Mouse (Mus musculus) CH12.LX (cell line): ENCODE measurements at regions not wholly inside any gene's neighbourhood (a gene's known extent, or its start where the extent isn't known, plus 50 kb on each side); places are given as distances from the start of the nearest gene placed in this dataset.
A peak's percentile ranks its signal among the peaks of the same experiment; 100 is the strongest.

ENCODE experiments used
- DNase-seq: peaks from one replicate; pipeline ENCODE4 v3.0.0-alpha.2; 2013; ENCODE audit errors: extremely low read depth
- H3K27ac ChIP-seq: 2 replicates; pipeline ENCODE4 v1.5.1; 2012; ENCODE audit warnings: low read depth, mild to moderate bottlenecking, control low read depth, moderate library complexity; ENCODE audit not compliant: insufficient read depth
- H3K27me3 ChIP-seq: replicated peaks from 2 replicates; pipeline ENCODE3; 2012; ENCODE audit warnings: inconsistent platforms
- H3K36me3 ChIP-seq, 2 experiments: replicated peaks in 1 of 2; 2 replicates each; pipeline versions ENCODE3 to v1.6.1; 2012; ENCODE audit warnings: inconsistent platforms in 1 of 2, low read length in 1 of 2, mild to moderate bottlenecking in 1 of 2, mixed read lengths in 1 of 2, moderate library complexity in 1 of 2; ENCODE audit not compliant: control insufficient read depth in 1 of 2, insufficient read depth in 1 of 2
- H3K4me1 ChIP-seq, 2 experiments: 2 replicates each; pipeline ENCODE4 v1.6.1; 2012; ENCODE audit warnings: inconsistent platforms in 1 of 2, moderate library complexity in 1 of 2; ENCODE audit not compliant: insufficient read depth in 2 of 2, control insufficient read depth in 1 of 2
- H3K4me2 ChIP-seq: 2 replicates; pipeline ENCODE4 v1.6.1; 2012; ENCODE audit warnings: low read depth, mild to moderate bottlenecking, control low read depth; ENCODE audit not compliant: poor library complexity, insufficient read depth, severe bottlenecking
- H3K4me3 ChIP-seq, 3 experiments: fragments of 150-350 bp in 1 of 3; sonication (generic) in 1 of 3; replicated peaks in 1 of 3; 2 replicates each; pipeline versions ENCODE3 to v1.5.1; 2011 to 2012; ENCODE audit warnings: low read depth in 2 of 3, low read length in 2 of 3, mild to moderate bottlenecking in 2 of 3, moderate library complexity in 2 of 3, control low read depth in 1 of 3, improper control_type of control experiment in 1 of 3, inconsistent platforms in 1 of 3, mixed read lengths in 1 of 3; ENCODE audit not compliant: poor library complexity in 1 of 3
- H3K79me2 ChIP-seq: replicated peaks from 2 replicates; pipeline ENCODE4 v1.6.1; 2012; ENCODE audit warnings: mild to moderate bottlenecking, moderate library complexity; ENCODE audit not compliant: control insufficient read depth, poor library complexity, insufficient read depth, severe bottlenecking; ENCODE audit errors: extremely low read depth
- H3K9ac ChIP-seq: 2 replicates; pipeline ENCODE4 v1.6.1; 2012; ENCODE audit warnings: low read depth, mild to moderate bottlenecking, control low read depth, moderate library complexity; ENCODE audit not compliant: insufficient read depth
- H3K9me3 ChIP-seq: replicated peaks from 2 replicates; pipeline ENCODE3; 2012; ENCODE audit warnings: low read length, inconsistent platforms, mixed read lengths
- EP300 ChIP-seq: IDR thresholded peaks from 2 replicates; pipeline ENCODE4 v1.6.1; 2011; ENCODE audit warnings: low read length, improper control_type of control experiment
- ETS1 ChIP-seq: conservative IDR thresholded peaks from 2 replicates; pipeline ENCODE4 v1.6.1; 2012; ENCODE audit warnings: low read depth, mild to moderate bottlenecking, inconsistent platforms, low read length, improper control_type of control experiment, moderate library complexity
- GABPA ChIP-seq: IDR thresholded peaks from 2 replicates; pipeline ENCODE4 v1.6.1; 2012; ENCODE audit warnings: low read depth, low read length, improper control_type of control experiment, inconsistent platforms; ENCODE audit not compliant: insufficient replicate concordance
- IRF4 ChIP-seq: IDR thresholded peaks from 2 replicates; pipeline ENCODE4 v1.6.1; 2014; ENCODE audit warnings: low read depth, mild to moderate bottlenecking, inconsistent platforms, low read length, improper control_type of control experiment
- JUN ChIP-seq: IDR thresholded peaks from 2 replicates; pipeline ENCODE4 v1.6.1; 2011; ENCODE audit warnings: low read depth, mild to moderate bottlenecking, low read length, improper control_type of control experiment, moderate library complexity; ENCODE audit not compliant: insufficient read depth
- JUND ChIP-seq: conservative IDR thresholded peaks from 2 replicates; pipeline ENCODE4 v1.6.1; 2011; ENCODE audit warnings: low read depth, low read length, improper control_type of control experiment
- MXI1 ChIP-seq: IDR thresholded peaks from 2 replicates; pipeline ENCODE4 v1.6.1; 2011; ENCODE audit warnings: mild to moderate bottlenecking, low read depth, low read length, improper control_type of control experiment
- NELFE ChIP-seq: IDR thresholded peaks from 2 replicates; pipeline ENCODE4 v1.6.1; 2011; ENCODE audit warnings: low read depth, low read length, improper control_type of control experiment
- POLR2AphosphoS2 ChIP-seq: IDR thresholded peaks from 2 replicates; pipeline ENCODE4 v1.6.1; 2011; ENCODE audit warnings: low read depth, low read length, improper control_type of control experiment
- TBP ChIP-seq: conservative IDR thresholded peaks from 2 replicates; pipeline ENCODE4 v1.6.1; 2011; ENCODE audit warnings: low read depth, low read length, improper control_type of control experiment
- UBTF ChIP-seq: IDR thresholded peaks from 2 replicates; pipeline ENCODE4 v1.6.1; 2012; ENCODE audit warnings: low read depth, mild to moderate bottlenecking, inconsistent platforms, low read length, improper control_type of control experiment, moderate library complexity
- USF1 ChIP-seq: IDR thresholded peaks from 2 replicates; pipeline ENCODE4 v1.6.1; 2014; ENCODE audit warnings: low read depth, mild to moderate bottlenecking, inconsistent platforms, low read length, improper control_type of control experiment
- USF2 ChIP-seq: conservative IDR thresholded peaks from 2 replicates; pipeline ENCODE4 v1.6.1; 2011; ENCODE audit warnings: low read depth, low read length, improper control_type of control experiment
- ZC3H11A ChIP-seq: IDR thresholded peaks from 2 replicates; pipeline ENCODE4 v1.6.1; 2012; ENCODE audit warnings: low read depth, mild to moderate bottlenecking, inconsistent platforms, low read length, improper control_type of control experiment
- ZNF384 ChIP-seq: IDR thresholded peaks from 2 replicates; pipeline ENCODE4 v1.6.1; 2012; ENCODE audit warnings: low read depth, low read length, improper control_type of control experiment, inconsistent platforms
- dilution Hi-C: fragments of 300-500 bp; cut with MboI; formaldehyde crosslinking; loops from 2 replicates; pipeline ENCODE4 v1.14.3; 2020; ENCODE audit warnings: low sequenced_read_pairs; ENCODE audit not compliant: extremely low pct_unique_long_range_greater_than_20kb, extremely low pct_ligation_motif_present
- in situ Hi-C: fragments of 300-500 bp; cut with MboI; formaldehyde crosslinking; loops from 3 replicates; pipeline ENCODE4 v1.14.3; 2019; ENCODE audit warnings: low sequenced_read_pairs, low pct_ligation_motif_present, low pct_unique_long_range_greater_than_20kb, mixed read lengths

DNA sequence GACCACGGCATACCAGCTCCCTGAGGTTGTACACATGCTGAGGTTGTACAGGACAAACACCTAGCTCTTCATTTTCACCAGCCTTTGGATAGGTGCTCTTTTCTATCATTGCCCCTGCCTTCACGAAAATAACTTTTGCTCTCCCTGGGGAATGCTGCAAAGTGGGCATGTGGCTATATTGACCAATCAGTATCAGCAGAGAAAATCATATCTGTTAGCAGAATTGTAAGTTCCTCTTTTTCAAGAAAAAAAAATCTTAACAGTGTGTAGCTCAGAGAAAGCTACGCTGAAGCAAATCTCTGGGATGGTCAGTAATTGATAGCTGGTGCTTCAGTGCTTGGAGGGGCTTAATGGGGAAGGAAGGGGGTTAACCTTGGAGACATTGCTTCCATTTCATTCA, 319.6 kb upstream of the 5930422O12Rik start:
- peaks cover 4 to 18% of the 10 kb centered on the region in 2 experiments; a peak in 3 of 4 replicates for H3K4me1 ChIP-seq
- no peaks in the 10 kb centered on the region for H3K27me3 ChIP-seq
- H3K4me2 ChIP-seq = no peak overlapping the region; the same call in 1 of the 2 replicates
- no peak overlapping the region for H3K4me3 ChIP-seq
- H3K36me3 ChIP-seq = no peaks in the 10 kb centered on the region
- DNase-seq = peak; percentile 71
- H3K9ac ChIP-seq = no peak overlapping the region
- dilution Hi-C loops = no loop called here
- in situ Hi-C loops = no loop called here
- H3K9me3 ChIP-seq = no peaks in the 10 kb centered on the region
- no peak for TF ChIP-seq TBP
- TF ChIP-seq USF2 = peak; percentile 48
- TF ChIP-seq EP300 = no peak
- peak; percentile 74 for TF ChIP-seq ZNF384
- TF ChIP-seq ETS1 = no peak
- peak; percentile 48 for TF ChIP-seq USF1
- TF ChIP-seq UBTF = no peak
- H3K27ac ChIP-seq = no peak overlapping the region
- no peaks in the 10 kb centered on the region for H3K79me2 ChIP-seq

DNA sequence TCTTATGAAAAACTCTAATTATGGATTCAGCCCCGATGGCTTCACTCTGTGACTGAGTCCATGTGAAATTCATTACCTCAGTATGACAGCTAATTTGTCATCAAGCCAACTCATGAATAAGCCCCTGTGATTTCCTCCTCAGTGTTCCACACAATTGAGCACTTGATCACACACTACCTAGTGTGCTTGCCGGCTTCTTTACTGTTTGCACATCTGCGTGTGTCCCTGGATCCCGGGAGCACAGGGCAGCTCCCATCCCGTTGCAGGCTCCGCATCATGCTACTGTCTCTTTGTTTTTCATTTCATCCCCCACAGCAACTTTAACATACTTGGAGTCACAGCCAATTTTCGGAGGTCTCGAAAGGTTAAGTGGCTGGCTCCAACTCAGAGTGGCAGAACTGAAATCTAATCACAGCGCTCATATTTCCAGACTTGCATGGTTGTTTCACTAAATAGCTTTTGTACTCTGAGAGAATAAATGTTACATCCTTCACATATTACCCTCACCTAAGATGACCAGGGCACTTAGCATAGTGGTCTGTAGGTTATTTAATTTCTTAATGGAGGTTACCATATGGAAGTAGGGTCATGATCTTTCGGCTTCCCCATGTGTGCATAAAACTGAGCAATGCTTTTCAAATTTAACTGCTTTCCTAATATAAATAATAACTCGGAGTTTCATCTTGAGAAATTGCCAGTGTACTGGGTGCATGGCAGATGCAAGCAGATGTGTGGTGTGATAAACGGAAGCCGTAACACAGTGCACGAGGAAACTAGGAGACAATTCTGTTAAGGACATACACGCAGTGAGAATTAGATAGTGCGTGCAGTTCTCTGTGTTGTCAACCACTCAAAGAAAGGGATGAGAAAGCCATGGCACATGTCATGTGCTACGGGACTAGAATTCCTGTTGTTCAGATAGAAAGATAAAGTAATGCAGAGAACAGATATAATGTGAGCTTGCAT, 313.0 kb upstream of the 5930422O12Rik start:
- no peak for DNase-seq
- Histone ChIP-seq H3K79me2 (no peaks in the 10 kb centered on the region), H3K4me2 (no peak overlapping the region), H3K27me3 (no peaks in the 10 kb centered on the region), H3K27ac (no peak overlapping the region), H3K36me3 (no peaks in the 10 kb centered on the region), H3K9me3 (no peaks in the 10 kb centered on the region), H3K4me1 (no peaks in the 10 kb centered on the region), H3K4me3 (no peak overlapping the region), H3K9ac (no peak overlapping the region)
- in situ Hi-C loops (no loop called here), dilution Hi-C loops (no loop called here)
- TF ChIP-seq GABPA (no peak), MXI1 (no peak), IRF4 (no peak), POLR2AphosphoS2 (no peak)

DNA sequence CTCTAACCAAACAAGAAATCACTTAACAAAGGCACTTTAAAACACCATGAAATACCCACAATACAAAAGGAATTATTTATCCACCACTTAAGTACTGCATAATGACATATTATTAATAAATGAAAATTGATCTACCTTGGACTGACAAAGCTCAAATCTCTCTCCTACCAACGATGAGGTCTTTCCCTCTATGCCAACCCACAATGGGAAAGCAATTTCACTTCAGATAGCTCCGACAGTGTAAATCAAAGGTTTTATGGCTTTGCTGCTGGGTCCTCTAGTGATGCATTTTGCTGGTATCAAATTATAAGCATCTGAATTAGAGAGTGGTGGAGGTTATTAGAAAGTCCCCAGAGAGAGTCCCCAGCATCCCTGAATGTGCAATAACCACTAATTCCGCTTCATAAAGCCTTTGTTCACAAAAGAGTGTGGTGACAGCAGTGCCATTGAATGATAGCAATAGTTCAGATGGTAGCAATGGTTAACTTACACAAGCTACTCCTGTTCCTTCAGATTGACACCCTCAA, 305.4 kb upstream of the 5930422O12Rik start:
- no peak overlapping the region for H3K4me3 ChIP-seq
- H3K79me2 ChIP-seq = no peaks in the 10 kb centered on the region
- no peak overlapping the region for H3K4me2 ChIP-seq
- no peaks in the 10 kb centered on the region for H3K36me3 ChIP-seq
- TF ChIP-seq NELFE (no peak), JUN (no peak), JUND (no peak), ZC3H11A (no peak), ZNF384 (no peak)
- H3K9me3 ChIP-seq = no peaks in the 10 kb centered on the region
- H3K27me3 ChIP-seq = no peaks in the 10 kb centered on the region
- no peak for DNase-seq
- no peak overlapping the region for H3K9ac ChIP-seq
- in situ Hi-C loops = no loop called here
- no peak overlapping the region for H3K27ac ChIP-seq
- no peaks in the 10 kb centered on the region for H3K4me1 ChIP-seq
- dilution Hi-C loops = no loop called here
